Mouse (Mus musculus) megakaryocyte, embryonic 14.5 days (primary cell): ENCODE data around the gene Gramd2.

ENCODE experiments used
- FLI1 ChIP-seq: IDR thresholded peaks from 2 replicates; pipeline ENCODE4 v1.6.1; 2012; ENCODE audit warnings: low read length, inconsistent platforms, mixed read lengths
- GATA1 ChIP-seq: IDR thresholded peaks from 3 replicates; pipeline ENCODE4 v1.6.1; 2012; ENCODE audit warnings: mixed read lengths, low read length, inconsistent platforms, borderline replicate concordance

GRCm38 (mm10) chr9:59743903-59744302, 64.0 kb downstream of the Gramd2 start:
- TF ChIP-seq FLI1 = no peak
- no peak for TF ChIP-seq GATA1
